Mouse (Mus musculus) brain, embryonic 14.5 days (tissue): ENCODE measurements at regions not wholly inside any gene's neighbourhood (a gene's known extent, or its start where the extent isn't known, plus 50 kb on each side); places are given as distances from the start of the nearest gene placed in this dataset.
A peak's percentile ranks its signal among the peaks of the same experiment; 100 is the strongest.

Experiments used
- DNase-seq: peaks from one replicate; pipeline ENCODE4 v3.0.0-alpha.2; 2011; ENCODE audit warnings: low read depth
- CTCF ChIP-seq: fragments of 200-500 bp; IDR thresholded peaks from 2 replicates; pipeline ENCODE4 v1.5.1; 2012; ENCODE audit warnings: inconsistent platforms, mild to moderate bottlenecking, moderate library complexity, borderline replicate concordance; ENCODE audit not compliant: insufficient read depth, insufficient read length; ENCODE audit errors: extremely low read depth
- POLR2A ChIP-seq: fragments of 200-500 bp; IDR thresholded peaks from 2 replicates; pipeline ENCODE4 v1.6.1; 2012; ENCODE audit warnings: mild to moderate bottlenecking, inconsistent platforms, borderline replicate concordance; ENCODE audit not compliant: poor library complexity, insufficient read depth, insufficient read length, severe bottlenecking; ENCODE audit errors: extremely low read depth

- no peak for TF ChIP-seq CTCF
- no peak for TF ChIP-seq POLR2A
- no peak for DNase-seq
Observed at GRCm38 (mm10) chr13:101308724-101309123, 459.3 kb downstream of the Pik3r1 start.

GRCm38 (mm10) chr13:101305695-101306413 lies 462.2 kb downstream of the Pik3r1 start:
- DNase-seq: peak; percentile 39
- TF ChIP-seq CTCF: no peak
- no peak for TF ChIP-seq POLR2A

GRCm38 (mm10) chr13:101305063-101305462 lies 463.0 kb downstream of the Pik3r1 start:
- TF ChIP-seq CTCF (no peak), POLR2A (no peak)
- DNase-seq: peak; percentile 16

DNA sequence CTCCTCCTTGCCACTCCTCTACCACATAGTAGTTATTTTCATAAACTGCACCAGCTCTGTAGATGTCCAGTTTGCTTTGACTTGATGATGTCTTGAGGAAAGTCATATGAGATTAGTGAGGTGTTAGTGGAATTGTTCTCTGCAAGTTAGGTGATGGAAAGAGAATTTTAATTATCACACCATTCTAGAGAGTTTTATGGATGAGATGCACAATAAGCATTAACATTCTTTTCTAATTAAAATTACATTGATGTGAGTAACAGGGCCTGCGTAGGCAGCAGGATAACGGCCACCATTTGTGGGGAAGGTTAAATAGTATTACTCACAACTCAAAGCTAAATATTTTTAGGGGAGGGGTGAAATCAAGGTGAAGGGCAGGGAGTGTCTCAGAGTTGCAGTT lies 466.7 kb downstream of the Pik3r1 start:
- TF ChIP-seq POLR2A: no peak
- DNase-seq: no peak

GRCm38 (mm10) chr13:101289407-101289806 lies 456.2 kb upstream of the Slc30a5 start:
- TF ChIP-seq CTCF (no peak), POLR2A (no peak)
- no peak for DNase-seq

DNA sequence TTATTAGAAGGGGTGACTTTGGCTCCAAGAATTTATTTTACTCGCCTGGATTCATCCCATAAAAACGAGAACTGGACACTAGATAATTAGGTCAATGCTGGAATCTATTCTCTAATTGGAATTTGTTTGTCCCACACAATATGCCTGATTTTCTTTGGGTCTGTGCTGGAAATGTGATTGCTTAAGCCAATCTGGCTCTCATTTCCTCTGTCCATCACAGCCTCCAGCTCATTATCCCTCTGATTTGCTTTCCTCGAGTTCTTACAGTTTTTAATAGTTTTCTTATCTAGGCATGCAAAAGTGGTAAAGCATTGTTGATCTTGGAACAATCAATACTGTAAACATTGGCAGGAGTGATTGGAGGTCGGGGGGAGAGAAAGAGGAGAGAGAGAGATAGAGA lies 453.9 kb upstream of the Slc30a5 start:
- TF ChIP-seq CTCF: no peak
- no peak for TF ChIP-seq POLR2A
- peak; percentile 68 for DNase-seq

GRCm38 (mm10) chr13:101286029-101286917 lies 453.0 kb upstream of the Slc30a5 start:
- no peak for TF ChIP-seq CTCF
- no peak for TF ChIP-seq POLR2A
- peak; percentile 75 for DNase-seq

GRCm38 (mm10) chr13:101278127-101278526 lies 444.9 kb upstream of the Slc30a5 start:
- TF ChIP-seq POLR2A: no peak
- TF ChIP-seq CTCF: no peak
- DNase-seq: no peak

- TF ChIP-seq CTCF: no peak
- TF ChIP-seq POLR2A: no peak
- DNase-seq: no peak
Observed at GRCm38 (mm10) chr13:101276766-101277165, 443.5 kb upstream of the Slc30a5 start.

DNA sequence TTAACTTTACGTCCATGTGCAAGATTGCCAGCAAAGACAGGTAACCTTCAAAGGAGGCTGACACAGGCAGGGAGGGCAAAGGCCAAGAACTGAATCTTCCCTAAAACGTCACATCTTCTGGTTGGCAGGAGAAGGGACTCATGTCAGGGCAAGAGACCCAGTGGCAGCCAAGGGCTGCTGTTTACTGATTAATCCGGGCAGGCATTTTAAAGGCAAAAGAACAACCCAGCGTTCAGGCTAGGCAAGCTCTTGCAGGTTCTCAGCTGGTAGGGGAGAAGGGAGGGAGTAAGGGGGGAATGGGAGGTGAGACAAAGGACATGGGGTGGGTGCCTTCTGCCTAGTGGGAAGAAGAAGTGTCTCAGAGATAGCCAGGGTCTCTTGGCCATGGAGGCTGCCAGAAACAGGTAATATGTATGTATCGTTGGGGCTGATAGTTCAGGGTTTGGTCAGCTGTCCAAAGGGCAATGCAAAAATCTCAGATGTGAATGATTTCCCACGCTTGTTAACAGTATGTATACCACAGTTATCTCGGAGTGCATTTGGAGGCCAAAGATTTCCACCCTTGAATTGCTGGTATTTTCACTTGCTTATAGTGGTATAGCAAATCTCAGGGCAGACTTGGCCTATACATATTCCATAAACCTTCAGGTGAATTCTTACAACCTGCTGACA lies 441.4 kb upstream of the Slc30a5 start:
- TF ChIP-seq CTCF: no peak
- TF ChIP-seq POLR2A: no peak
- DNase-seq: no peak

DNA sequence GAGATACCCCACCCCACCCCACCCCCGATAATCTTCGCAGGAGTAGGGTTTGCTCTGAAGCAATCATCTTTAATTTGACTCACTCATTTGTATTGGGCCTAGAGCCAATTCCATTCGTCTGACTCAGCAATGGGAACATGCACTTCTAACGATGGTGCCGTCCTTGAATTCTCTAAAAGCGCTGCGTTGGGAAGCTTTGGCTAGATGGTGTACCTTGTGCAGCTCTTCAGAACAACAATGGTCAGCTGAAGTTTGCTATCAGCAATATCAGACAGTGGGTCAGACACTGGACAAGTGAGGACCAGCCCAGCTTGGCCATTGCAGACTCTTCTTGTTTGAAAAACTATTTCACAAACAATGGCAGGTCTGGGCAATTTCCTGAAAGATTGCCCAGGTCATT lies 440.1 kb upstream of the Slc30a5 start:
- TF ChIP-seq POLR2A: no peak
- no peak for TF ChIP-seq CTCF
- DNase-seq: peak; percentile 19
